Mouse (Mus musculus) heart, adult 18-20 months (tissue): ENCODE results near the gene Tectb. TPM values are rescaled to one million over a fixed set of nuclear protein-coding genes. Genes with fewer than 3 reads are reported as not detected.
"Not testable (repeated sequence)": the region's sequence is repeated elsewhere in the genome, so short reads cannot be mapped to it uniquely, and the experiment has no call there.

Source experiments
- DNase-seq, 2 experiments: peaks; one replicate each; pipeline ENCODE4 v3.0.0; 2021 to 2022; ENCODE audit warnings: mixed read lengths in 1 of 2
- long read RNA-seq, 2 experiments: library from polyadenylated mRNA; stranded (forward); transcript quantifications; one replicate each; pipeline ENCODE4 v2.0.0; 2021
- total RNA-seq, 2 experiments: library from RNA; stranded (reverse); gene quantifications; 2 replicates each; pipeline ENCODE4 v1.2.3; 2021

Tectb gene
- total RNA-seq = under 1 TPM in 1 of 2 experiments, not detected in 1; 0.41 TPM
- long read RNA-seq, experiment 1 = 0 reads
- long read RNA-seq, experiment 2 = 0 reads

- DNase-seq = no peak
Observed at GRCm38 (mm10) chr19:55180433-55180832, at the start of gene Tectb. TSS of gene Tectb (plus strand) at chr19:55180733.

GRCm38 (mm10) chr19:55131747-55132146, 48.8 kb upstream of the Tectb start:
- no peak for DNase-seq

DNA sequence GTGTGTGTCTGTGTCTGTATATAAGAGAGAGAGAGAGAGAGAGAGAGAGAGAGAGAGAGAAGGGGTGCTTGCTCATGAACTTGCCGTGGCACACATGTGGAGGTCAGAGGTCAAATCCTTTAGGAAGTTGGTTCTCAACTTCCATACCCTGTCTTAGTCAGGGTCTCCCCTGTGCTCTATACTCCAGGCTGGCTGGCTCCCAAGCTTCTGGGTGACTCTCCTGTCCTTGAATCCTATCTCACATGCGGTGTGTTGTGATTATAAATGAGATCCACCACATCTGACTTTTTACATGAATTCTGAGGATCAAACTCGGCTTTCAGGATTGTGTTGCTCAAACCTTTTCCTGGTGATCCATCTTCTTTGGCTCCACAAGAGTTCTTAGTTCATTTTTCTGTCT, 48.1 kb upstream of the Tectb start:
- DNase-seq = no peak

GRCm38 (mm10) chr19:55134521-55134920, 46.0 kb upstream of the Tectb start:
- peak in 1 of 2 experiments; percentile 35 for DNase-seq

- DNase-seq = no peak
Observed at GRCm38 (mm10) chr19:55135918-55136317, 44.6 kb upstream of the Tectb start.

- peak; percentile 74 to 76 for DNase-seq
Observed at GRCm38 (mm10) chr19:55136693-55137427, 43.7 kb upstream of the Tectb start.

DNA sequence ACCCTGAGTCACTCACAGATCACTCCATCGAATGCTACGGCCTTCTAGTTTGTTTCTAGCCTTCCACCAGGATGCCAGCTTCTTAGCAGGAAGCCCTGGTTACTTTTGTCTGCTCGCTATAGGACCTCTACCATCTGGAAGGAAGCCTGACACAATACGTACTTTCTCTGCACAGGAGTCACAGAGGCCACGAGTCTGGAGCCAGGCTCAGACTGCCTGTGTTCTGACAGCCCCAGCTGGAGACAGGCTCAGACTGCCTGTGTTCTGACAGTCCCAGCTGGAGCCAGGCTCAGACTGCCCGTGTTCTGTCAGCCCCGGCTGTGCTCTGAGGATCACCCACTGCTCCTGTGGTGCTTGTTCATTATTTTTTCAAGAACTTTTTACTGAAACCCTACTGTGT, 42.6 kb upstream of the Tectb start:
- DNase-seq = peak in 1 of 2 experiments; percentile 28

DNA sequence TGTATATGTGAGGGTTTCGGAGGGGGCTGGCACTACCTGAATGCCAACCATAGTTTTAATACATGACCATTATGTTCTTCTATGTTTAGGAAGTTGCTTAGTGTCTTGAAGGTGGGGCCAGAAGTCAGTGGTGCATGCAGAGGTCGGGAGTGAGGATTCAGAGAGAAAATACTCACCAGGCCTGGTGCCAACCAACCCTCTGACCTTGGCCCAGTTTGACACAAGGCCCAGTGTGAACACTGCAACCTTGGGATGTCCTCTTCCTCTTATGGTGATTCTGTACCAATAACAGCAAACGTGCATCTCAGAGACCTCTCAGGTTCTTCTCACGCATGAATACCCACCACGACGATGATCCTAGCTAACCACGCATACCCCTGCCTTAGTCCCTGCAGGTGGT, 42.0 kb upstream of the Tectb start:
- peak in 1 of 2 experiments; percentile 14 for DNase-seq

DNA sequence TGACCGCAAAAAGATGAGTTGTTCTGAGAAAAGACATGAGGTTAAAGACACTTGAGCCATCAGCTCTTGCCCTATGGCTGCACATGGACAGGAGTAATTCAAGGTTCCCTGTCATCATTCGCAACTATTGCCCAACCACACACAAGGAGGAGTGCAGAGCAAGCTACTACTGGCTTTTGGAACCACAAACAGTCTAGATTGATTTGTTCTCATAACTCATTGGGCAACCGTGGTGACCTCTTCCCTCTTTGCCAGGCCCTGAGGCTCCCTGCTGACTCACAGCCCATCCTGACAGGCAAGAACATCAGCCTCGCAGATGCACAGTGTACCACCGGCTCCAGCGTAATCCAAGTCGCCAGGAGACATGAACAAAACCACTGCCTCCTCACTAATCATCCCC, 41.2 kb upstream of the Tectb start:
- DNase-seq = peak in 1 of 2 experiments; percentile 9

DNA sequence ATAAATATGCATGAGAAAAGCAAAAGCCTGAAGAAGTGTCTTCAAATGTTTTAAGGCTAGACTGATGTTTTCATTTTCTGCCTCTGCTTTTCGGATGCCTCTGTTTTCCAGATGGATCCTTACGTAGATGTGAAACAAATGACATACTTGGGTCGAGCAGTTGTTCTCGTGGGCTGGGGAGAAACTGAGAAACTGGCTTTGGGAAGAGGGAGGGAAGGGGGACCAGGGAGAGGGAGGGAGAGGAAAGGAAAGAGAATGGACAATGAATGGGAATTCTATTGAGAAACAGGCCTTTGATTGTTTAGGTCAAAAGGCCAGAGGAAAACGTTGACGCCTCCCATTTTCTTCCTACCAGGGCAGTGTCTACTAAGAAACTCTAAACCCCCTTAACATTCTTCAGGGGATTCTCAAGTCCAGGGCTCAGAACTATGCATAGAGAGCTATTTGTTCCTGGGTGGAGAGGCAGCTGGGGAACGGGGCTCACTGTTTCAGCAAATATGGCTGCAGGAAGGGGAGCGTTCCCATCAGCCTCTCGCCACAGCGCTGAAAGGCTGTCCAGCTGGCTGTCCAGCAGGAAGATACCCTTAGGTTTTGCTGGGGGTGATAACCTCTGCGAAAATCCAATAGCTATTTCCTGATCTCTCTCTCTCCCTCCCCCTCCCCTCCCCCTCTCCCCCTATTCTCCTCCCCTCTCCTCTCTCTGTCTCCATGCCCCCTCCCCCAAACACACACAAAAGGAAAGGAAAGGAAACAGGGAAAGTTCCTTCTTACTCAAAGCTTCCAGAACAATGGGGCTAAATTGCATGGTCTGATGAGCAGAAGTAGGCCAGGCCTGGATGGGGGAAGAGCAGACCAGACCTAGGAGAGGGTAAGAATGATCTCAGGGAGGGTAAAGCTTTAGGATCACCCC, 36.9 kb upstream of the Tectb start:
- DNase-seq = no peak

DNA sequence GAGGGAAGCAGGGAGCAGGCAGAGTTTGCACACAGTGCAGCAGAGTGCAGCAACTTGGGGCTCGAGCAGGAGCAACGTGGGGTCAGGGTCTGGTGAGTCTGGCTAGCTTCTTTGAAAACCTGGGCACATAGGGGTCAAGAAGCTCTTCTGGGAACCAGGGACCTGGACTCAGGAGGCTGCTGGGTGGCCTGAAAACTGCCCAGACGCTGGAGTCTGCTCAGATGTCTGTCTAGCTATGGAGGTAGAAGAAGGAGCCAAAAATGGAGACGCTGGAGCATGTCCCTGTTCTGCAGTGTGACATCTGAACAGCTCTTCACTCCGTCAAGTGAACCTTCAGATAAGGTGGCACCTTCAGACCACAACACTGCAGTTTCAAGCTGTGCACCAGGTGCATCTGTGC, 35.8 kb upstream of the Tectb start:
- no peak for DNase-seq

GRCm38 (mm10) chr19:55145136-55145535, 35.4 kb upstream of the Tectb start:
- no peak for DNase-seq

DNA sequence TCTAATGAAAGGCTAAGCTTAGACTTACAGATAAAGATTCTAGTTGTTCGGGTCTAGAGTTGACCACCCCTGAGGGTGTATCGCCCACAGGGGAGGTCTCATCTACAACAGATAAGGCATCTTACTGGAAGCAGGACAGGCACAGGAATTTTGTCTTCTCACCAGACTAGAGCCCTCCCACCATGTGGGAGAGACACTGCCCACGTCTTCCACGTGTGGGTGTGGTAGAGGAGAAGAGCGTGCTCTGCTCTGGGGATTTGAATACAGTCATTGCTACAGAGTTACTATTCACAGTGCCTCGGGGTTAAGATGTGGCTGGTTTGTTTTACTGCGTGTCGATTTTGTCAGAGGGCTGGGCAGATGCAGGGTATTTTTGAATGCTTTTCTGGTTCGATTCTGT, 33.0 kb upstream of the Tectb start:
- no peak for DNase-seq

- DNase-seq = no peak
Observed at GRCm38 (mm10) chr19:55148109-55148508, 32.4 kb upstream of the Tectb start.

DNA sequence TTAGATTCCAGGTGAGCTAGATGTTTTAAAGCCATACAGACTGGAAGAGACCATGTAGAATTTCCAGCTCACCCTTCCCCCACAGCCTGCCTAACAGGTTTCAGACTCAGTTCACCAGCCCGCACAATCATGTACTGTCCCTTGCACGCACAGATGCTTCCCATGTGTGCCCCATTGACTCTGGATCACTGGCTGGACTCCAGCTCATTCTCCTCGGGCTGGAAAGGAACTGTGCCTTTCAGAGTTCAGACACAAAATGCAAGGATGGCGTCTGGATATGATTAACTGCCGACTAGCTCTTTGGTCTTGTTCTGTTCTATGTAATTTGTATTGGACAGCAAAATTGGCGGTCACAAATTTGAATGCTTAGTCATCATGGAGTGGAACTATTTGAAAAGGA, 30.9 kb upstream of the Tectb start:
- no peak for DNase-seq

DNA sequence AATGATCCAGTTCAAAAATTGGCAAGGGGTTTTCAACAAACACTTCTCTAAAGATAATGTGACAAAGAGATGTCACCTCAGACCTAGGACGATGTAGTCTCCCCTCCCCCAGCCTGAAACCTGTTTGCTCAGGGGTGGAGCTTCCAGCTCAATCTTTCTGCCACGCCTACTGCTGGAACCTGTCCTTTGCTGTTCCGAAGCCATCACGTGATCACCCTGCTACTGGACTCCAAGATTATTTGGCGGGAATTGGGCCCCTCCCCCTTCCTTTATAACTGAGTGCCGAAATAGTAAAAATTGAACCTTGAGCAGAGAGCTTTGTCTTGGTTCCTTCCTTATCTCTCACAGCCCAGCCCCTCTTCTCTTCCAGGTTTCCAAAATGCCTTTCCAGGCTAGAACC, 28.3 kb upstream of the Tectb start:
- DNase-seq = not testable (repeated sequence)

- no peak for DNase-seq
Observed at GRCm38 (mm10) chr19:55152983-55153382, 27.6 kb upstream of the Tectb start.

DNA sequence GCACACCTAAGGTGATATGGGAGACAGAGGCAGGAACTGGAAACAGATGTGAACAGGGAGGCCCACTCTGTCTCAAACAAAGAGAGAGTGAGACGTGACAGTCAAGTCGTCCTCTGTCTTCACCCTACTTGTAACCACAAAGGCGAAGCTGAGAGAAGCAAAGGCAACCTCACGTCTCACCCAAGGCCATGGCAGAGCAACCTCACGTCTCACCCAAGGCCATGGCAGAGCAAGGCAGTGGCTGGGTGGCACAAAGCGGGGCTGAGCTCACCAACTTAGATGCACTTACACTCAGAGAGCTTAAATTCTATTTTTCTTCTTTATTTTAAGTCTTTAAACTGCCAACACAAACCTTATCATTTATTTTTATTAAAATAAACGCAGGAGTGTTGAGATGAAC, 23.5 kb upstream of the Tectb start:
- no peak for DNase-seq

DNA sequence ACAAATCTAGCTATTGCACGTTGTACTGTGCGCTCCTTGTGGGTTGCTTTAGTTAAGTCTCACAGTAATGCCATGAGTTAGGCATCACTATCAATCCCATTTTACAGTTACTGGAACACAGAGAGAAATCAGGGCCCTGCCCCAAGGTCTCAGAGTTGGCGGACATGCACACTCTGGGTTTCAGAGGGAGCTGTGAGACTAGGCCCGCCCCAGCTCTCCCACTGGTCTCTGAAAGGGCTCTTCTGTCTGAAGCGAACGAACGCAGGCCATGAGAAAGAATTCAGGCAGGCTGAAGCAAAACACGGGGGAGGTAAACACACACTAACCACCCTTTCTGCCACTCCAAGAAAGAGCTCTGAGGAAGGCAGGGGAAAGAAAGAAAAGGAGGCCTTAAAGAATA, 21.9 kb upstream of the Tectb start:
- DNase-seq = no peak

GRCm38 (mm10) chr19:55159826-55160225, 20.7 kb upstream of the Tectb start:
- no peak for DNase-seq

- DNase-seq = no peak
Observed at GRCm38 (mm10) chr19:55162271-55162670, 18.3 kb upstream of the Tectb start.

DNA sequence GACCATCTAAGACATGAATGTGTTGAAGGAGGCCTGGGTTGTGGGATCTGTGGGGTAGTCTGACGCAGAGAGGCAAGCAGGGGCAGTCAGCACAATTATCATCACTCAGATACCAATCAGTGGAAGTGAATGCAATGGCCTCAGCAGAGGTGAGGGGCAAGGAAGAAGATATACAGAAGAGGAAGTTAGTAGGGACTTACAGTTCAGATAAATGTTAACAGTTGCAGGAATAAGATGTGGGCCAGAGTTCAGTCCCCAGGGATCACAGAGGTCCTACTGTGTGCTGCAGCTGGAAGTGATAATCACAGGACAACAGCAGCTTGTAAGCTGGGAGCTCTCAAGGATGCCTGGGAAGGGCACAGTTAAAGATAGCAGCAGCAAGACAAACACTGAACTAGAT, 16.4 kb upstream of the Tectb start:
- peak in 1 of 2 experiments; percentile 29 for DNase-seq

GRCm38 (mm10) chr19:55165183-55165865, 15.2 kb upstream of the Tectb start:
- no peak for DNase-seq
